Mouse (Mus musculus): ENCODE data around the gene Akr1c21. TPM values are rescaled to one million over a fixed set of nuclear protein-coding genes. Genes with fewer than 3 reads are reported as not detected.

The Akr1c21 gene
- polyA plus RNA-seq (2014; fragmentation: Illumina TruSeq; extraction: RNeasy Lipid Tissue Mini Kit (QIAGEN cat#74804); ENCODE audit: low replicate concordance), result not detected

DNA sequence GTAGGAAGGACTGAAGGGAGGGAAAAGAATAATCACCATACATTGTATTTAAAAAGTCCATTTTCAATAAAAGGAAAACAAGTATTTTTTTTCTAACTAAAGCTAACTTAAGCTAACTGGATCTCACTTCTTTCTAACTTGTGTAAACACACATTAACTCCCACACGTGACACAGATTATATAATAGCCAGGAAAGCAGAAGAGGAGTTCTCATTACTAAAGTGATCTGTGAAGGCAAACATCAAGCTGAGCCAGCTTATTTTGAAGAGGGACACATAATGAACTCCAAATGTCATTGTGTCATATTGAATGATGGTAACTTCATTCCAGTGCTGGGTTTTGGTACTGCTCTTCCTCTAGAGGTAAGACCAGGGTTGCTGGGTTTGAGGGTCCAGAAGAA lies at the start of gene Akr1c21:
TSS of gene Akr1c21 (plus strand) at position 205 of the 400 bp plus-strand sequence.

DNA sequence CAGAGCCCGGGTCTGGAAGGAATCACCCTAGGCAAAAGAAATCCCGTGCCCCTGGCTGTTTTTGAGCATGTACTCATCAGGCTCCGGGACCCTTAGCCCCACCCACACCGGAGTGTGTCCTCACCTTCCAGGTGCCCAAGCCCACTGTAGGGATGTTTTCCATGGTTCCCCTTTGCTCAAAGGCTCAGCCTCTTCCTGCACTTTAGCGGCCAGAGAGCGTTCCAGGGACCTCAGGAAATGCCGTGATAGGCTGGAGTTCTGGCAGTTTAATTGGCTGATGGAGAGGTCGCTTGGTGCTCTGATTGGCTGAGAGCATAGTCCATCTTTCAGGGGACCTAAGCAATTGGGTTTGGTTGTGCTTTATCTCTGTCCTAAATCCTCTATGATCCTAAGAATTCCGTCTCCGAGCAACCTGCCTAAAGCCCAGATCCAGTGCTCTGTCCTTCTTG lies 35.1 kb downstream of the Akr1c21 start, which contains the start of gene Akr1e1:
TSS of gene Akr1e1 (minus strand) at position 214 of the 449 bp plus-strand sequence.

Other genes starting within 250 kb of the Akr1c21 start
- 0.41 TPM for gene Akr1c6, start 139.8 kb upstream of the Akr1c21 start, polyA plus RNA-seq (2014; fragmentation: Illumina TruSeq; extraction: RNeasy Lipid Tissue Mini Kit (QIAGEN cat#74804); ENCODE audit: low replicate concordance)
- gene Akr1c20, start 50.7 kb upstream of the Akr1c21 start, polyA plus RNA-seq (2014; fragmentation: Illumina TruSeq; extraction: RNeasy Lipid Tissue Mini Kit (QIAGEN cat#74804); ENCODE audit: low replicate concordance), result not detected
- gene Akr1e1, start 35.1 kb downstream of the Akr1c21 start, polyA plus RNA-seq (2014; fragmentation: Illumina TruSeq; extraction: RNeasy Lipid Tissue Mini Kit (QIAGEN cat#74804); ENCODE audit: low replicate concordance), result 54.2 TPM